Mouse (Mus musculus) stomach, embryonic 14.5 days (tissue): ENCODE measurements around the gene Eif3g. TPM values are rescaled to one million over a fixed set of nuclear protein-coding genes. Genes with fewer than 3 reads are reported as not detected.

Experiments
- ATAC-seq: fragments of 200-750 bp; cut with Nextera tagmentation; 2 replicates; pipeline ENCODE4 v1.8.0; 2017; ENCODE audit warnings: low read depth, moderate TSS enrichment; ENCODE audit not compliant: insufficient number of reproducible peaks, insufficient read depth, low FRiP score
- H3K27ac ChIP-seq: fragments of 300-500 bp; sonication (generic); 2 replicates; pipeline ENCODE4 v1.5.1; 2014; ENCODE audit warnings: mild to moderate bottlenecking, low read length, moderate library complexity, mixed read lengths
- H3K27me3 ChIP-seq: fragments of 300-500 bp; sonication (generic); 2 replicates; pipeline ENCODE4 v1.6.1; 2014; ENCODE audit warnings: low read length, control low read depth, mixed read lengths; ENCODE audit not compliant: control insufficient read depth, insufficient read depth
- H3K36me3 ChIP-seq: fragments of 300-500 bp; sonication (generic); 2 replicates; pipeline ENCODE4 v1.6.1; 2014; ENCODE audit warnings: mild to moderate bottlenecking, control low read depth, low read length, moderate library complexity, mixed read lengths; ENCODE audit not compliant: control insufficient read depth, insufficient read depth
- H3K4me1 ChIP-seq: fragments of 300-500 bp; sonication (generic); 2 replicates; pipeline ENCODE4 v1.6.1; 2014; ENCODE audit warnings: low read length, control low read depth, mixed read lengths; ENCODE audit not compliant: control insufficient read depth, insufficient read depth
- H3K4me2 ChIP-seq: fragments of 300-500 bp; sonication (generic); replicated peaks from 2 replicates; pipeline ENCODE4 v1.6.1; 2014; ENCODE audit warnings: low read depth, low read length, control low read depth
- H3K4me3 ChIP-seq: fragments of 300-500 bp; sonication (generic); 2 replicates; pipeline ENCODE4 v1.5.1; 2014; ENCODE audit warnings: low read depth, low read length, control low read depth
- H3K9ac ChIP-seq: fragments of 300-500 bp; sonication (generic); replicated peaks from 2 replicates; pipeline ENCODE4 v1.6.1; 2014; ENCODE audit warnings: low read depth, mild to moderate bottlenecking, control low read depth, low read length, moderate library complexity, mixed read lengths
- H3K9me3 ChIP-seq: fragments of 300-500 bp; sonication (generic); 2 replicates; pipeline ENCODE4 v1.6.1; 2016; ENCODE audit warnings: low read depth, low read length, control low read depth; ENCODE audit not compliant: control insufficient read depth
- WGBS: fragments of 180-500 bp; shearing (Covaris S2); extraction: QIAGEN DNeasy Blood & Tissue Kit; methylation state at CpG from one replicate; pipeline ENCODE4 v1.1.7; 2014; 5-methylcytosine and 5-hydroxymethylcytosine counted together
- microRNA-seq: library from miRNA; unstranded; fragments of <30 nt; microRNA quantifications from one replicate; pipeline ENCODE4, GENCODE M21; 2016
- polyA plus RNA-seq: library from polyadenylated mRNA; unstranded; fragments of >200 nt; fragmentation: Nextera tagmentation; extraction: Ambion mirVana; gene quantifications from 2 replicates; pipeline ENCODE4 v1.2.1, GENCODE M21; 2014

The Eif3g gene
- polyA plus RNA-seq, 1 experiment from 2014 or later = 289 TPM

- 9% methylated on average over 6 of the region's 6 CpGs for WGBS
- ATAC-seq = no peak
Measured at GRCm38 (mm10) chr9:20857131-20857530, 41.3 kb downstream of the Eif3g start.

GRCm38 (mm10) chr9:20850179-20850578 is 48.2 kb downstream of the Eif3g start:
- WGBS = 82% methylated on average over 2 of the region's 2 CpGs
- no peak overlapping the region for H3K9ac ChIP-seq
- ATAC-seq = no peak
- no peaks in the 10 kb centered on the region for H3K27me3 ChIP-seq
- H3K4me3 ChIP-seq = no peak overlapping the region
- no peaks in the 10 kb centered on the region for H3K4me1 ChIP-seq
- no peak overlapping the region for H3K27ac ChIP-seq
- H3K9me3 ChIP-seq = no peaks in the 10 kb centered on the region
- no peaks in the 10 kb centered on the region for H3K36me3 ChIP-seq
- H3K4me2 ChIP-seq = no peak overlapping the region

More at GRCm38 (mm10) chr9:20857131-20857530, 41.3 kb downstream of the Eif3g start:
- H3K9ac ChIP-seq = no peak overlapping the region
- no peaks in the 10 kb centered on the region for H3K9me3 ChIP-seq
- no peaks in the 10 kb centered on the region for H3K27me3 ChIP-seq
- H3K27ac ChIP-seq = no peak overlapping the region
- no peaks in the 10 kb centered on the region for H3K4me1 ChIP-seq
- H3K4me3 ChIP-seq = no peak overlapping the region
- H3K4me2 ChIP-seq = no peak overlapping the region
- no peaks in the 10 kb centered on the region for H3K36me3 ChIP-seq

Small RNA genes lying within 50 kb of the gene (microRNA-seq; reads per million reads assigned to microRNA genes)
- not detected for gene Mir7081

Other genes starting within 250 kb of the Eif3g start
- gene Pin1, start 246.5 kb downstream of the Eif3g start, polyA plus RNA-seq = 45.7 and 46.5 TPM in 2 replicates
- gene Olfm2, start 152.3 kb downstream of the Eif3g start, polyA plus RNA-seq = 8.0 and 8.6 TPM in 2 replicates
- 1.1 and 1.2 TPM in 2 replicates for gene Col5a3, start 83.6 kb downstream of the Eif3g start, polyA plus RNA-seq
- gene Rdh8, start 80.1 kb downstream of the Eif3g start, polyA plus RNA-seq = not detected in 2 replicates
- gene A230050P20Rik, start 30.0 kb downstream of the Eif3g start, polyA plus RNA-seq = 11.9 and 12.6 TPM in 2 replicates
- gene Angptl6, start 18.9 kb downstream of the Eif3g start, polyA plus RNA-seq = 6.9 and 7.2 TPM in 2 replicates
- gene Ppan, start 10.4 kb downstream of the Eif3g start, polyA plus RNA-seq = 72.7 and 74.6 TPM in 2 replicates
- gene Dnmt1, start 61.3 kb upstream of the Eif3g start, polyA plus RNA-seq = 64.7 and 69.6 TPM in 2 replicates
- gene S1pr2, start 78.2 kb upstream of the Eif3g start, polyA plus RNA-seq = 48.6 and 52.3 TPM in 2 replicates
- 136 and 150 TPM in 2 replicates for gene Mrpl4, start 104.1 kb upstream of the Eif3g start, polyA plus RNA-seq
- 10.6 and 12.5 TPM in 2 replicates for gene Icam1, start 117.4 kb upstream of the Eif3g start, polyA plus RNA-seq
- 0.84 and 1.0 TPM in 2 replicates for gene Icam4, start 130.8 kb upstream of the Eif3g start, polyA plus RNA-seq
- 0.18 TPM in 1 of 2 replicates, not detected in the other for gene Icam5, start 133.4 kb upstream of the Eif3g start, polyA plus RNA-seq
- 1.8 TPM in 1 of 2 replicates, not detected in the other for gene Zglp1, start 168.5 kb upstream of the Eif3g start, polyA plus RNA-seq
- gene Gm49373, start 174.5 kb upstream of the Eif3g start, polyA plus RNA-seq = 0.30 and 0.43 TPM in 2 replicates
- 56.0 and 56.4 TPM in 2 replicates for gene Fdx1l, start 175.0 kb upstream of the Eif3g start, polyA plus RNA-seq
- 2.0 and 2.3 TPM in 2 replicates for gene Gm38431, start 193.4 kb upstream of the Eif3g start, polyA plus RNA-seq
- 68.7 and 74.2 TPM in 2 replicates for gene Raver1, start 193.4 kb upstream of the Eif3g start, polyA plus RNA-seq
- 10.2 and 10.9 TPM in 2 replicates for gene Tyk2, start 232.6 kb upstream of the Eif3g start, polyA plus RNA-seq